Mouse (Mus musculus) ES-E14 (cell line): ENCODE measurements around the gene Dctn5. TPM values are rescaled to one million over a fixed set of nuclear protein-coding genes. Genes with fewer than 3 reads are reported as not detected.
A peak's percentile ranks its signal among the peaks of the same experiment; 100 is the strongest.

Experiments used
- DNase-seq: peaks from one replicate; pipeline ENCODE4 v3.0.0-alpha.2; 2013; ENCODE audit warnings: low read depth, low spot score
- H3K27ac ChIP-seq: 2 replicates; pipeline ENCODE4 v1.5.1; 2012; ENCODE audit warnings: low read depth, mild to moderate bottlenecking, low read length, moderate library complexity, mixed read lengths; ENCODE audit not compliant: poor library complexity, insufficient read depth, severe bottlenecking
- H3K36me3 ChIP-seq: 2 replicates; pipeline ENCODE4 v1.6.1; 2012; ENCODE audit warnings: mild to moderate bottlenecking, low read length, moderate library complexity, mixed read lengths; ENCODE audit not compliant: control insufficient read depth, poor library complexity, insufficient read depth, severe bottlenecking
- H3K4me1 ChIP-seq, 2 experiments: fragments of 150-350 bp in 1 of 2; sonication (generic) in 1 of 2; 2 replicates each; pipeline ENCODE4 v1.6.1; 2012; ENCODE audit warnings: low read length in 2 of 2, mild to moderate bottlenecking in 1 of 2, mixed read lengths in 1 of 2; ENCODE audit not compliant: control insufficient read depth in 2 of 2, insufficient read depth in 2 of 2, poor library complexity in 1 of 2
- H3K4me3 ChIP-seq, 2 experiments: fragments of 150-350 bp in 1 of 2; sonication (generic) in 1 of 2; 2 replicates each; pipeline ENCODE4 v1.5.1; 2012; ENCODE audit warnings: low read length in 2 of 2, low read depth in 1 of 2, mild to moderate bottlenecking in 1 of 2, mixed read lengths in 1 of 2; ENCODE audit not compliant: insufficient read depth in 1 of 2, poor library complexity in 1 of 2, severe bottlenecking in 1 of 2
- H3K9ac ChIP-seq: 2 replicates; pipeline ENCODE4 v1.6.1; 2012; ENCODE audit warnings: low read depth, mild to moderate bottlenecking, low read length, mixed read lengths; ENCODE audit not compliant: poor library complexity, insufficient read depth, severe bottlenecking
- H3K9me3 ChIP-seq: fragments of 150-350 bp; sonication (generic); 2 replicates; pipeline ENCODE4 v1.6.1; 2012; ENCODE audit warnings: low read depth, mild to moderate bottlenecking, low read length; ENCODE audit not compliant: control insufficient read depth, insufficient read depth
- CHD2 ChIP-seq: IDR thresholded peaks from 2 replicates; pipeline ENCODE4 v1.6.1; 2014; ENCODE audit warnings: mild to moderate bottlenecking, low read depth, low read length, inconsistent platforms
- HCFC1 ChIP-seq: IDR thresholded peaks from 2 replicates; pipeline ENCODE4 v1.6.1; 2012; ENCODE audit warnings: low read length, inconsistent platforms, borderline replicate concordance; ENCODE audit not compliant: insufficient read depth
- MAFK ChIP-seq: IDR thresholded peaks from 2 replicates; pipeline ENCODE4 v1.6.1; 2014; ENCODE audit warnings: mild to moderate bottlenecking, low read depth, low read length, inconsistent platforms; ENCODE audit not compliant: insufficient read depth
- ZC3H11A ChIP-seq: IDR thresholded peaks from 2 replicates; pipeline ENCODE4 v1.6.1; 2012; ENCODE audit warnings: low read depth, mild to moderate bottlenecking, inconsistent platforms, low read length, borderline replicate concordance
- ZNF384 ChIP-seq: IDR thresholded peaks from 2 replicates; pipeline ENCODE4 v1.6.1; 2012; ENCODE audit warnings: low read depth, low read length, inconsistent platforms
- in situ Hi-C, 2 experiments: fragments of 600-800 bp; cut with MboI; formaldehyde crosslinking; loops; one replicate each; pipeline ENCODE4 v1.15.1; 2025; ENCODE audit warnings: low sequenced_read_pairs in 2 of 2, inconsistent platforms in 1 of 2; ENCODE audit not compliant: unreplicated experiment in 2 of 2
- total RNA-seq: library from RNA; depleted of rRNA; stranded (reverse); fragments of 300-350 nt; gene quantifications from 2 replicates; pipeline ENCODE4 v1.2.3, GENCODE M21; 2012

The Dctn5 gene
- total RNA-seq, 1 experiment, result 46.0 TPM

GRCm38 (mm10) chr7:122189484-122189883, 56.6 kb downstream of the Dctn5 start:
- H3K4me3 ChIP-seq, result no peak overlapping the region
- peaks cover 0 to 10% of the 10 kb centered on the region in 2 experiments; a peak in 2 of 4 replicates for H3K4me1 ChIP-seq
- TF ChIP-seq HCFC1, result no peak
- TF ChIP-seq ZC3H11A, result peak; percentile 17; the same call in 1 of the 2 replicates
- no peak for TF ChIP-seq ZNF384
- no peaks in the 10 kb centered on the region for H3K9me3 ChIP-seq
- in situ Hi-C loops, result no loop called here
- H3K9ac ChIP-seq, result no peak overlapping the region
- peak; percentile 59 for DNase-seq
- H3K36me3 ChIP-seq, result no peaks in the 10 kb centered on the region
- H3K27ac ChIP-seq, result no peak overlapping the region

DNA sequence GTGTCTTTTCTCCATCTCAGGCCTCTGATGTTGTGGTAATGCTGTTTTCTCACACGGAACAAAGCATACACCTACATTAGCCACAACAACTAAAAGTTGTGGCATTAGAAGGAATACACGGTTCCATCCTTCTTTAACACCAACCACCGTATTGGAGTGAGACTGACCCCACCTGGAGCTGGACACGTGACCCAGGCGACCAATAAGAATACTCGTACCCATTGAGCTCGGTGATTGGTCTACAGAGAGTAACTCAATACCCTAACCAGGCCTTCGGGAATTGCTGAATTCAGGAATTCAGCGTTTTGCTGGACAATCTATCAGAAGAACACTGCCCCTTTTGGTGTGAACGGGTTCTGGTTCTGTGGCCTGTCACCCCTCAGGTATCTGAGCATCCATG, 58.3 kb downstream of the Dctn5 start:
- Histone ChIP-seq H3K27ac (no peak overlapping the region), H3K4me1 (peaks cover 0 to 6% of the 10 kb centered on the region in 2 experiments; a peak in 2 of 4 replicates), H3K36me3 (no peaks in the 10 kb centered on the region), H3K9ac (no peak overlapping the region), H3K9me3 (no peaks in the 10 kb centered on the region), H3K4me3 (peak overlapping the region in 1 of 2 experiments; percentile 25; a peak in 2 of 4 replicates)
- TF ChIP-seq MAFK (no peak), HCFC1 (no peak), ZC3H11A (no peak), CHD2 (no peak), ZNF384 (no peak)
- DNase-seq, result peak; percentile 27
- in situ Hi-C loops, result no loop called here

DNA sequence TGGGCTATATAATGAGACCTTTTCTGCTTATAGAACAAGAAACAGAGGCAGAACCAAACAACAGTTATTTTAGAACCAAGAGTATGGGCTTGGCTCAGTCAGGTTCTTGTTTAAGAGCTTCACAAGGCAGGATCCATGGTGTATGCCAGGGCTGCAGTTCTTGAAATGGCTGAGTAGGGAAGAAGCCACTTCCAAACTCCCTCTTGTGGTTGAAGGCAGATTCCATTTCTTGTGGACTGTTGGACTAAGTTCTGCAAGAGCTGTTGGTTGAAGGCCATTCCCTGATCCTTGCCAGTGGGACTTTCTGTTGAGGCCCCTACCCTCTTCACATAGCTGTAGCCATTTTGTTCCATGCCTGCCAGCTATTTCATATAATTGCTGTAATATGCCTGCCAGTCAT, 61.1 kb downstream of the Dctn5 start:
- peaks cover 0 to 6% of the 10 kb centered on the region in 2 experiments; a peak in 2 of 4 replicates for H3K4me1 ChIP-seq
- in situ Hi-C loops, result no loop called here
- no peak overlapping the region for H3K4me3 ChIP-seq
- H3K27ac ChIP-seq, result no peak overlapping the region
- DNase-seq, result no peak
- no peaks in the 10 kb centered on the region for H3K9me3 ChIP-seq
- H3K36me3 ChIP-seq, result no peaks in the 10 kb centered on the region
- no peak for TF ChIP-seq ZC3H11A
- no peak for TF ChIP-seq ZNF384
- no peak for TF ChIP-seq MAFK
- no peak for TF ChIP-seq CHD2
- TF ChIP-seq HCFC1, result no peak
- H3K9ac ChIP-seq, result no peak overlapping the region

DNA sequence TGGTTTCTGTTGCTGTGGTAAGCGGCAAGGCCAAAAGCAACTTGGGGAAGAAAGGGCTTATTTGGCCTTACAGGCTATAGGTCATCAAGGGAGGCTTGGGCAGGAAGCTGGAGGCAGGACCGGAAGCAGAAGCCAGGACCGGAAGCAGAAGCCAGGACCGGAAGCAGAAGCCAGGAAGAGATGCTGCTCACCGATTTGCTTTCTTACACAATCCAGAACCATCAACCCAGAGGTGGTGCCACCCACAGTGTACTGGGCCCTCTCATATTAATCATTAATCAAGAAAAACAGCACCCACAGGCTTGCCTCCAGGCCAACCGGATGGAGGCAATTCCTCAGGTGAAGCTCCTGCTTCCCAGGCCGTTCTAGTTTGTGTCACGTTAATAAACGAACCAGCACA, 63.9 kb downstream of the Dctn5 start:
- no peak for DNase-seq
- no peak overlapping the region for H3K27ac ChIP-seq
- H3K9ac ChIP-seq, result no peak overlapping the region
- no peaks in the 10 kb centered on the region for H3K9me3 ChIP-seq
- TF ChIP-seq ZNF384 (no peak), MAFK (no peak), CHD2 (no peak), ZC3H11A (no peak), HCFC1 (no peak)
- H3K4me3 ChIP-seq, result no peak overlapping the region
- in situ Hi-C loops, result no loop called here
- H3K36me3 ChIP-seq, result no peaks in the 10 kb centered on the region
- H3K4me1 ChIP-seq, result no peaks in the 10 kb centered on the region

GRCm38 (mm10) chr7:122197306-122197705, 64.5 kb downstream of the Dctn5 start:
- Histone ChIP-seq H3K36me3 (no peaks in the 10 kb centered on the region), H3K27ac (no peak overlapping the region), H3K9me3 (no peaks in the 10 kb centered on the region), H3K4me1 (no peaks in the 10 kb centered on the region), H3K4me3 (no peak overlapping the region), H3K9ac (no peak overlapping the region)
- TF ChIP-seq CHD2 (no peak), MAFK (no peak), HCFC1 (no peak), ZNF384 (no peak), ZC3H11A (0 out of 2 replicates have a peak, but pooled peaks have one; percentile 9)
- DNase-seq, result peak; percentile 68
- in situ Hi-C loops, result no loop called here
